Mouse (Mus musculus) heart, embryonic 11.5 days (tissue): Measurements from ENCODE around the gene Rhox3a2. TPM values are rescaled to one million over a fixed set of nuclear protein-coding genes. Genes with fewer than 3 reads are reported as not detected.
"Not testable (repeated sequence)": the region's sequence is repeated elsewhere in the genome, so short reads cannot be mapped to it uniquely, and the experiment has no call there.

Experiments
- ATAC-seq: fragments of 200-750 bp; cut with Nextera tagmentation; replicated peaks from 2 replicates; pipeline ENCODE4 v1.8.0; 2017; ENCODE audit warnings: moderate library complexity; ENCODE audit not compliant: insufficient number of reproducible peaks, low FRiP score, low TSS enrichment
- H3K27ac ChIP-seq: fragments of 300-500 bp; sonication (generic); 2 replicates; pipeline ENCODE4 v1.5.1; 2014; ENCODE audit warnings: mild to moderate bottlenecking, low read depth, low read length
- H3K27me3 ChIP-seq: fragments of 300-500 bp; sonication (generic); 2 replicates; pipeline ENCODE4 v1.6.1; 2014; ENCODE audit warnings: mild to moderate bottlenecking, low read length, mixed read lengths; ENCODE audit not compliant: control insufficient read depth, insufficient read depth
- H3K36me3 ChIP-seq: fragments of 300-500 bp; sonication (generic); 2 replicates; pipeline ENCODE4 v1.6.1; 2014; ENCODE audit warnings: mild to moderate bottlenecking, low read length, moderate library complexity, mixed read lengths; ENCODE audit not compliant: control insufficient read depth, insufficient read depth
- H3K4me1 ChIP-seq: fragments of 300-500 bp; sonication (generic); 2 replicates; pipeline ENCODE4 v1.6.1; 2014; ENCODE audit warnings: low read length; ENCODE audit not compliant: control insufficient read depth, insufficient read depth
- H3K4me2 ChIP-seq: fragments of 300-500 bp; sonication (generic); 2 replicates; pipeline ENCODE4 v1.6.1; 2014; ENCODE audit warnings: mild to moderate bottlenecking, moderate library complexity
- H3K4me3 ChIP-seq: fragments of 300-500 bp; sonication (generic); 2 replicates; pipeline ENCODE4 v1.5.1; 2014; ENCODE audit warnings: low read depth, low read length
- H3K9ac ChIP-seq: fragments of 300-500 bp; sonication (generic); 2 replicates; pipeline ENCODE4 v1.6.1; 2014; ENCODE audit warnings: mild to moderate bottlenecking, low read depth, low read length, moderate library complexity
- H3K9me3 ChIP-seq: fragments of 300-500 bp; sonication (generic); replicated peaks from 2 replicates; pipeline ENCODE4 v1.6.1; 2016; ENCODE audit warnings: low read length; ENCODE audit not compliant: control insufficient read depth
- whole genome bisulfite sequencing: fragments of 180-500 bp; shearing (Covaris S2); extraction: QIAGEN DNeasy Blood & Tissue Kit; methylation state at CpG from one replicate; pipeline ENCODE4 v1.1.7; 2014; ENCODE audit not compliant: insufficient replicate concordance; 5-methylcytosine and 5-hydroxymethylcytosine counted together
- polyA plus RNA-seq: library from polyadenylated mRNA; unstranded; fragments of >200 nt; fragmentation: Nextera tagmentation; extraction: Ambion mirVana; gene quantifications from 2 replicates; pipeline ENCODE4 v1.2.1, GENCODE M21; 2014

Rhox3a2 gene
- not detected in 2 replicates for polyA plus RNA-seq

DNA sequence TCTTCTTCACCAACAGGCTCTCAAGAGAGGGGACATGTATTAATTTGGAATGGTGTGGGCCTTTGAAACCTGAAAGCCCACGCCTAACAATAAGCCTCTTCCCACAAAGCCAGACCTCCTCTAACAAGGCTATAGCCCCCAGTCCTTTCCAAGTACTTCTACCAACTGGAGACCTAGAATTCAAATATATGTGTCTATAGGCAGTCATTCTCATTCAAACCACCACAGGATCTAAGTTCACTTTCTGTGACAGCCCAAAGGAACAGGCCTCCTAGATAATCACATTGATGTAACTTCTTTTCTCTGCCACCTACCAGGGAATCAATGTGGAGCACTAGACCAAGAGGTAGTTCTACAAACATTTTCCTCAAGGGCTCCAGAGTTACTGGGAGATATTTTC, at the start of gene Rhox3a2:
Gene Rhox3a2, plus strand, starts transcription at position 301 of the 400 bp plus-strand sequence.
- ATAC-seq, H3K27me3 ChIP-seq, H3K9ac ChIP-seq, H3K36me3 ChIP-seq, H3K4me2 ChIP-seq, H3K4me1 ChIP-seq, H3K27ac ChIP-seq, H3K4me3 ChIP-seq, H3K9me3 ChIP-seq: not testable (repeated sequence)
- no CpG with 5 or more reads among the region's 1 CpGs for WGBS

DNA sequence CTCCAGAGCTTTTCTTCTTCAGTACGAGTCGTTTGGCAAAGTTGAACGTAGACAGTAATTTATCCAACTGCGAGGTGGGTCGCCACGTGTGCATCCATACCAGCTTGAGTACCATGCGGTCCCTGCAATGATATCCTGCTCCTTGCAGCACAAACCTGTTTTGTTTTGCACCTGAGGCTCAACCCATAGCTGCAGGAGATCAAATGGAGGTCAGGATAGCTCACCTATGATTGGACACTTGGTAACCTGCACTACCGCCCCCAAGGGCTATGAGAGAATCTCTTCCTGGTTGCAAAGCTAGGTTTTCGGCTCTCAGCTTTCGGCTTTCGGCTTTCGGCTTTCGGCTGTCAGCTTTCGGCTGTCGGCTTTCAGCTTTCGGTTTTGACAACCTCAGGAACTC, 10.7 kb downstream of the Rhox3a2 start, which contains the start of gene Rhox4a2:
Gene Rhox4a2, plus strand, starts transcription at position 301 of the 400 bp plus-strand sequence.
- not testable (repeated sequence) for H3K4me3 ChIP-seq, H3K4me2 ChIP-seq, H3K27me3 ChIP-seq, H3K9me3 ChIP-seq, ATAC-seq, H3K9ac ChIP-seq, H3K27ac ChIP-seq, H3K36me3 ChIP-seq, H3K4me1 ChIP-seq
- 89% methylated on average over 8 of the region's 16 CpGs for WGBS

DNA sequence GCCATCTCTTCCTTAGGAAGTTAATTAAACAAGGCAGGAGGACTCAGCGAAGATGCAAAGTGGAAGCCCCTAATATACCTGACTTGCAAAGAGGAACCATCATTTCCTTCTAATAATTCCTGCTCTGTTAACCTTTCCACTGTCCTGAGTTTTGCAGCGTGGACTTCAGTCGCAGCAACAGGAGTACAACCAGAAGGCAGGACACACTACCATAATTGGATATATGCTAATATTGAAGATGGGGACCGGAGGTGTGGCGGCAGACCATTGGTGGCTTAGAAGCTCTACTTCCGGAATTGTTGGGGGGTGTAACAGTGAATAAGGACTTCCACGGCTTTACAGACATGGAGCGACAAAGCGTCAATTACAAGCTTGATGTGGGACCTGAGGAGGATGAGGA, 31.9 kb downstream of the Rhox3a2 start, which contains the start of gene Rhox2b:
Gene Rhox2b, plus strand, starts transcription at position 301 of the 400 bp plus-strand sequence.
- H3K27ac ChIP-seq, ATAC-seq, H3K4me1 ChIP-seq, H3K4me3 ChIP-seq, H3K9me3 ChIP-seq, H3K36me3 ChIP-seq, H3K9ac ChIP-seq, H3K4me2 ChIP-seq, H3K27me3 ChIP-seq: not testable (repeated sequence)
- WGBS: no CpG with 5 or more reads among the region's 9 CpGs

DNA sequence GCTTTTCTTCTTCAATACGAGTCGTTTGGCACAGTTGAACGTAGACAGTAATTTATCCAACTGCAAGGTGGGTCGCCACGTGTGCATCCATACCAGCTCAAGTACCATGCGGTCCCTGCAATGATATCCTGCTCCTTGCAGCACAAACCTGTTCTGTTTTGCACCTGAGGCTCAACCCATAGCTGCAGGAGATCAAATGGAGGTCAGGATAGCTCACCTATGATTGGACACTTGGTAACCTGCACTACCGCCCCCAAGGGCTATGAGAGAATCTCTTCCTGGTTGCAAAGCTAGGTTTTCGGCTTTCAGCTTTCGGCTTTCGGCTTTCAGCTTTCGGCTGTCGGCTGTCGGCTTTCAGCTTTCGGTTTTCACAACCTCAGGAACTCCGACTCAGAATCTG, 52.4 kb downstream of the Rhox3a2 start, which contains the start of gene Rhox4b:
Gene Rhox4b, plus strand, starts transcription at position 301 of the 400 bp plus-strand sequence.
- H3K27ac ChIP-seq: not testable (repeated sequence)

More for the DNA sequence above, 52.4 kb downstream of the Rhox3a2 start, which contains the start of gene Rhox4b:
- not testable (repeated sequence) for ATAC-seq, H3K27me3 ChIP-seq, H3K4me3 ChIP-seq, H3K9me3 ChIP-seq, H3K4me2 ChIP-seq, H3K9ac ChIP-seq, H3K4me1 ChIP-seq, H3K36me3 ChIP-seq
- 91% methylated on average over 14 of the region's 15 CpGs for WGBS

Other genes with a start within 250 kb of the Rhox3a2 start
- gene Akap14, start 211.2 kb upstream of the Rhox3a2 start, polyA plus RNA-seq: 0.11 TPM in 1 of 2 replicates, not detected in the other
- gene Ndufa1, start 188.9 kb upstream of the Rhox3a2 start, polyA plus RNA-seq: 553 and 620 TPM in 2 replicates
- 7.3 and 7.9 TPM in 2 replicates for gene Rnf113a1, start 188.8 kb upstream of the Rhox3a2 start, polyA plus RNA-seq
- gene Gm9, start 169.0 kb upstream of the Rhox3a2 start, polyA plus RNA-seq: not detected in 2 replicates
- gene Rhox1, start 157.8 kb upstream of the Rhox3a2 start, polyA plus RNA-seq: not detected in 2 replicates
- not detected in 2 replicates for gene Rhox2a, start 135.1 kb upstream of the Rhox3a2 start, polyA plus RNA-seq
- gene Rhox3a, start 130.1 kb upstream of the Rhox3a2 start, polyA plus RNA-seq: not detected in 2 replicates
- gene Rhox4a, start 114.7 kb upstream of the Rhox3a2 start, polyA plus RNA-seq: not detected in 2 replicates
- 0.17 and 0.42 TPM in 2 replicates for gene Rhox4a2, start 10.8 kb downstream of the Rhox3a2 start, polyA plus RNA-seq
- gene Rhox2b, start 32.0 kb downstream of the Rhox3a2 start, polyA plus RNA-seq: not detected in 2 replicates
- not detected in 2 replicates for gene Rhox4b, start 52.5 kb downstream of the Rhox3a2 start, polyA plus RNA-seq
- gene Rhox2c, start 73.7 kb downstream of the Rhox3a2 start, polyA plus RNA-seq: not detected in 2 replicates
- not detected in 2 replicates for gene Rhox3c, start 78.6 kb downstream of the Rhox3a2 start, polyA plus RNA-seq
- gene Rhox4c, start 100.3 kb downstream of the Rhox3a2 start, polyA plus RNA-seq: not detected in 2 replicates
- not detected in 2 replicates for gene Rhox2d, start 113.4 kb downstream of the Rhox3a2 start, polyA plus RNA-seq
- gene Rhox4d, start 134.3 kb downstream of the Rhox3a2 start, polyA plus RNA-seq: not detected in 2 replicates
- gene Rhox2e, start 150.4 kb downstream of the Rhox3a2 start, polyA plus RNA-seq: not detected in 2 replicates
- gene Rhox3e, start 162.0 kb downstream of the Rhox3a2 start, polyA plus RNA-seq: not detected in 2 replicates
- not detected in 2 replicates for gene Rhox4e, start 177.4 kb downstream of the Rhox3a2 start, polyA plus RNA-seq
- not detected in 2 replicates for gene Rhox2f, start 191.4 kb downstream of the Rhox3a2 start, polyA plus RNA-seq
- not detected in 2 replicates for gene Rhox3f, start 201.0 kb downstream of the Rhox3a2 start, polyA plus RNA-seq
- not detected in 2 replicates for gene Rhox4f, start 227.7 kb downstream of the Rhox3a2 start, polyA plus RNA-seq
- not detected in 2 replicates for gene Rhox3g, start 248.6 kb downstream of the Rhox3a2 start, polyA plus RNA-seq